Mouse (Mus musculus): ENCODE data around the gene Gm11239. TPM values are rescaled to one million over a fixed set of nuclear protein-coding genes. Genes with fewer than 3 reads are reported as not detected.
"Not testable (repeated sequence)": the region's sequence is repeated elsewhere in the genome, so short reads cannot be mapped to it uniquely, and the experiment has no call there.

Gm11239 gene
- not detected in 2 replicates for polyA plus RNA-seq (2015; fragmentation: Nextera tagmentation; extraction: Ambion mirVana)

- H3K4me2 ChIP-seq (ENCODE audit: low read depth, low read length); H3K9me3 ChIP-seq (replicated peaks; ENCODE audit: control insufficient read depth, low read length); H3K4me3 ChIP-seq (ENCODE audit: low read length); ATAC-seq (replicated peaks; ENCODE audit: extremely low read depth, insufficient read depth, low FRiP score); H3K36me3 ChIP-seq (ENCODE audit: control insufficient read depth, insufficient read depth); H3K27me3 ChIP-seq (ENCODE audit: control insufficient read depth, insufficient read depth, low read length); H3K4me1 ChIP-seq (ENCODE audit: control insufficient read depth, insufficient read depth, low read length); H3K27ac ChIP-seq (ENCODE audit: low read length); H3K9ac ChIP-seq (ENCODE audit: low read length): not testable (repeated sequence)
- WGBS: no CpG with 5 or more reads among the region's 4 CpGs
These were observed at the start of gene Gm11239 for GRCm38 (mm10) chr4:73668054-73668453. Gene Gm11239 (plus strand): TSS chr4:73668354.

GRCm38 (mm10) chr4:73622684-73623083 is 45.5 kb upstream of the Gm11239 start, which contains the start of gene Gm11237:
Gene Gm11237 (plus strand): TSS chr4:73622984.
- not testable (repeated sequence) for H3K36me3 ChIP-seq (ENCODE audit: control insufficient read depth, insufficient read depth); H3K9ac ChIP-seq (ENCODE audit: low read length); H3K27ac ChIP-seq (ENCODE audit: low read length); H3K4me3 ChIP-seq (ENCODE audit: low read length); H3K4me2 ChIP-seq (ENCODE audit: low read depth, low read length); H3K9me3 ChIP-seq (replicated peaks; ENCODE audit: control insufficient read depth, low read length); H3K27me3 ChIP-seq (ENCODE audit: control insufficient read depth, insufficient read depth, low read length); ATAC-seq (replicated peaks; ENCODE audit: extremely low read depth, insufficient read depth, low FRiP score); H3K4me1 ChIP-seq (ENCODE audit: control insufficient read depth, insufficient read depth, low read length)
- WGBS: no CpG with 5 or more reads among the region's 3 CpGs

GRCm38 (mm10) chr4:73637821-73638220 is 30.3 kb upstream of the Gm11239 start, which contains the start of gene Gm11236:
Gene Gm11236 (plus strand): TSS chr4:73638121.
- not testable (repeated sequence) for H3K36me3 ChIP-seq (ENCODE audit: control insufficient read depth, insufficient read depth); H3K9ac ChIP-seq (ENCODE audit: low read length); H3K9me3 ChIP-seq (replicated peaks; ENCODE audit: control insufficient read depth, low read length); H3K4me2 ChIP-seq (ENCODE audit: low read depth, low read length); H3K27ac ChIP-seq (ENCODE audit: low read length); H3K4me1 ChIP-seq (ENCODE audit: control insufficient read depth, insufficient read depth, low read length); H3K4me3 ChIP-seq (ENCODE audit: low read length); ATAC-seq (replicated peaks; ENCODE audit: extremely low read depth, insufficient read depth, low FRiP score); H3K27me3 ChIP-seq (ENCODE audit: control insufficient read depth, insufficient read depth, low read length)
- WGBS: no CpG with 5 or more reads among the region's 4 CpGs

- H3K36me3 ChIP-seq (ENCODE audit: control insufficient read depth, insufficient read depth); ATAC-seq (replicated peaks; ENCODE audit: extremely low read depth, insufficient read depth, low FRiP score); H3K4me2 ChIP-seq (ENCODE audit: low read depth, low read length); H3K4me1 ChIP-seq (ENCODE audit: control insufficient read depth, insufficient read depth, low read length); H3K9ac ChIP-seq (ENCODE audit: low read length); H3K4me3 ChIP-seq (ENCODE audit: low read length); H3K27ac ChIP-seq (ENCODE audit: low read length); H3K27me3 ChIP-seq (ENCODE audit: control insufficient read depth, insufficient read depth, low read length); H3K9me3 ChIP-seq (replicated peaks; ENCODE audit: control insufficient read depth, low read length): not testable (repeated sequence)
- WGBS: 76% methylated on average over 4 of the region's 4 CpGs
These were observed 6.3 kb upstream of the Gm11239 start for GRCm38 (mm10) chr4:73661864-73662263.

- not testable (repeated sequence) for H3K4me1 ChIP-seq (ENCODE audit: control insufficient read depth, insufficient read depth, low read length); ATAC-seq (replicated peaks; ENCODE audit: extremely low read depth, insufficient read depth, low FRiP score); H3K27me3 ChIP-seq (ENCODE audit: control insufficient read depth, insufficient read depth, low read length); H3K4me3 ChIP-seq (ENCODE audit: low read length); H3K27ac ChIP-seq (ENCODE audit: low read length); H3K9ac ChIP-seq (ENCODE audit: low read length); H3K4me2 ChIP-seq (ENCODE audit: low read depth, low read length); H3K9me3 ChIP-seq (replicated peaks; ENCODE audit: control insufficient read depth, low read length); H3K36me3 ChIP-seq (ENCODE audit: control insufficient read depth, insufficient read depth)
- no CpG with 5 or more reads among the region's 4 CpGs for WGBS
These were observed 15.1 kb downstream of the Gm11239 start, which contains the start of gene Gm428 for GRCm38 (mm10) chr4:73683216-73683615. Gene Gm428 (plus strand): TSS chr4:73683516.

GRCm38 (mm10) chr4:73718761-73719160 is 50.6 kb downstream of the Gm11239 start:
- 78% methylated on average over 1 of the region's 1 CpGs for WGBS
- no peaks in the 10 kb centered on the region for H3K36me3 ChIP-seq (ENCODE audit: control insufficient read depth, insufficient read depth)
- H3K9ac ChIP-seq (ENCODE audit: low read length): no peak overlapping the region
- no peak overlapping the region for H3K4me3 ChIP-seq (ENCODE audit: low read length)
- no peak overlapping the region for H3K27ac ChIP-seq (ENCODE audit: low read length)
- H3K27me3 ChIP-seq (ENCODE audit: control insufficient read depth, insufficient read depth, low read length): no peaks in the 10 kb centered on the region
- no peak overlapping the region for H3K4me2 ChIP-seq (ENCODE audit: low read depth, low read length)
- no peak for ATAC-seq (replicated peaks; ENCODE audit: extremely low read depth, insufficient read depth, low FRiP score)
- H3K9me3 ChIP-seq (replicated peaks; ENCODE audit: control insufficient read depth, low read length): no peaks in the 10 kb centered on the region
- no peaks in the 10 kb centered on the region for H3K4me1 ChIP-seq (ENCODE audit: control insufficient read depth, insufficient read depth, low read length)

- H3K4me3 ChIP-seq (ENCODE audit: low read length): no peak overlapping the region
- no peak overlapping the region for H3K27ac ChIP-seq (ENCODE audit: low read length)
- no peak overlapping the region for H3K9ac ChIP-seq (ENCODE audit: low read length)
- no peaks in the 10 kb centered on the region for H3K9me3 ChIP-seq (replicated peaks; ENCODE audit: control insufficient read depth, low read length)
- no peak for ATAC-seq (replicated peaks; ENCODE audit: extremely low read depth, insufficient read depth, low FRiP score)
- no peaks in the 10 kb centered on the region for H3K4me1 ChIP-seq (ENCODE audit: control insufficient read depth, insufficient read depth, low read length)
- H3K27me3 ChIP-seq (ENCODE audit: control insufficient read depth, insufficient read depth, low read length): no peaks in the 10 kb centered on the region
- H3K4me2 ChIP-seq (ENCODE audit: low read depth, low read length): no peak overlapping the region
- no peaks in the 10 kb centered on the region for H3K36me3 ChIP-seq (ENCODE audit: control insufficient read depth, insufficient read depth)
These were observed 51.7 kb downstream of the Gm11239 start for GRCm38 (mm10) chr4:73719819-73720218.

Other genes starting within 250 kb of the Gm11239 start
- gene Gm11238, start 60.5 kb upstream of the Gm11239 start, polyA plus RNA-seq (2015; fragmentation: Nextera tagmentation; extraction: Ambion mirVana): not detected in 2 replicates
- gene Gm11237, start 45.4 kb upstream of the Gm11239 start, polyA plus RNA-seq (2015; fragmentation: Nextera tagmentation; extraction: Ambion mirVana): not detected in 2 replicates
- not detected in 2 replicates for gene Gm11236, start 30.2 kb upstream of the Gm11239 start, polyA plus RNA-seq (2015; fragmentation: Nextera tagmentation; extraction: Ambion mirVana)
- gene Gm428, start 15.2 kb downstream of the Gm11239 start, polyA plus RNA-seq (2015; fragmentation: Nextera tagmentation; extraction: Ambion mirVana): not detected in 2 replicates
- gene Rasef, start 122.6 kb downstream of the Gm11239 start, polyA plus RNA-seq (2015; fragmentation: Nextera tagmentation; extraction: Ambion mirVana): 0.81 and 0.86 TPM in 2 replicates
- gene Gm11758, start 207.9 kb downstream of the Gm11239 start, polyA plus RNA-seq (2015; fragmentation: Nextera tagmentation; extraction: Ambion mirVana): not detected in 2 replicates
- not detected in 2 replicates for gene Gm11757, start 222.8 kb downstream of the Gm11239 start, polyA plus RNA-seq (2015; fragmentation: Nextera tagmentation; extraction: Ambion mirVana)
- gene Gm13871, start 237.6 kb downstream of the Gm11239 start, polyA plus RNA-seq (2015; fragmentation: Nextera tagmentation; extraction: Ambion mirVana): not detected in 2 replicates